Mouse (Mus musculus): ENCODE measurements around the gene Olfr615. TPM values are rescaled to one million over a fixed set of nuclear protein-coding genes. Genes with fewer than 3 reads are reported as not detected.

Olfr615 gene
- polyA plus RNA-seq (2014; fragmentation: Illumina TruSeq; extraction: RNeasy Lipid Tissue Mini Kit (QIAGEN cat#74804); ENCODE audit: low read depth, low replicate concordance): not detected

GRCm38 (mm10) chr7:103555779-103556178 is at the start of gene Olfr615:
Olfr615 (plus strand) TSS chr7:103556079.

GRCm38 (mm10) chr7:103512022-103512421 is 43.9 kb upstream of the Olfr615 start, which contains the start of gene Olfr610:
Olfr610 (minus strand) TSS chr7:103512122.

GRCm38 (mm10) chr7:103520746-103521145 is 35.1 kb upstream of the Olfr615 start, which contains the start of gene Olfr611:
Olfr611 (minus strand) TSS chr7:103520846.

GRCm38 (mm10) chr7:103542617-103543016 is 13.3 kb upstream of the Olfr615 start, which contains the start of gene Olfr612:
Olfr612 (minus strand) TSS chr7:103542717.

GRCm38 (mm10) chr7:103547774-103548173 is 8.1 kb upstream of the Olfr615 start, which contains the start of gene Olfr613:
Olfr613 (plus strand) TSS chr7:103548074.

GRCm38 (mm10) chr7:103569043-103569442 is 13.2 kb downstream of the Olfr615 start, which contains the start of gene Olfr616:
Olfr616 (minus strand) TSS chr7:103569143.

GRCm38 (mm10) chr7:103572761-103573160 is 16.9 kb downstream of the Olfr615 start, which contains the start of gene Olfr617:
Olfr617 (plus strand) TSS chr7:103573061.

GRCm38 (mm10) chr7:103589803-103590202 is 33.9 kb downstream of the Olfr615 start, which contains the start of gene Olfr618:
Olfr618 (plus strand) TSS chr7:103590103.

GRCm38 (mm10) chr7:103600275-103600674 is 44.4 kb downstream of the Olfr615 start, which contains the start of gene Olfr619:
Olfr619 (plus strand) TSS chr7:103600575.

GRCm38 (mm10) chr7:103612434-103612833 is 56.6 kb downstream of the Olfr615 start, which contains the start of gene Olfr620:
Olfr620 (minus strand) TSS chr7:103612534.

Other genes starting within 250 kb of the Olfr615 start
- gene Olfr597, start 239.8 kb upstream of the Olfr615 start, polyA plus RNA-seq (2014; fragmentation: Illumina TruSeq; extraction: RNeasy Lipid Tissue Mini Kit (QIAGEN cat#74804); ENCODE audit: low read depth, low replicate concordance): not detected
- gene Olfr598, start 232.5 kb upstream of the Olfr615 start, polyA plus RNA-seq (2014; fragmentation: Illumina TruSeq; extraction: RNeasy Lipid Tissue Mini Kit (QIAGEN cat#74804); ENCODE audit: low read depth, low replicate concordance): not detected
- not detected for gene Olfr599, start 220.2 kb upstream of the Olfr615 start, polyA plus RNA-seq (2014; fragmentation: Illumina TruSeq; extraction: RNeasy Lipid Tissue Mini Kit (QIAGEN cat#74804); ENCODE audit: low read depth, low replicate concordance)
- not detected for gene Olfr600, start 206.4 kb upstream of the Olfr615 start, polyA plus RNA-seq (2014; fragmentation: Illumina TruSeq; extraction: RNeasy Lipid Tissue Mini Kit (QIAGEN cat#74804); ENCODE audit: low read depth, low replicate concordance)
- gene Olfr601, start 193.4 kb upstream of the Olfr615 start, polyA plus RNA-seq (2014; fragmentation: Illumina TruSeq; extraction: RNeasy Lipid Tissue Mini Kit (QIAGEN cat#74804); ENCODE audit: low read depth, low replicate concordance): not detected
- not detected for gene Olfr603, start 169.9 kb upstream of the Olfr615 start, polyA plus RNA-seq (2014; fragmentation: Illumina TruSeq; extraction: RNeasy Lipid Tissue Mini Kit (QIAGEN cat#74804); ENCODE audit: low read depth, low replicate concordance)
- not detected for gene Usp17lc, start 141.0 kb upstream of the Olfr615 start, polyA plus RNA-seq (2014; fragmentation: Illumina TruSeq; extraction: RNeasy Lipid Tissue Mini Kit (QIAGEN cat#74804); ENCODE audit: low read depth, low replicate concordance)
- not detected for gene Olfr605, start 110.6 kb upstream of the Olfr615 start, polyA plus RNA-seq (2014; fragmentation: Illumina TruSeq; extraction: RNeasy Lipid Tissue Mini Kit (QIAGEN cat#74804); ENCODE audit: low read depth, low replicate concordance)
- gene Olfr606, start 107.0 kb upstream of the Olfr615 start, polyA plus RNA-seq (2014; fragmentation: Illumina TruSeq; extraction: RNeasy Lipid Tissue Mini Kit (QIAGEN cat#74804); ENCODE audit: low read depth, low replicate concordance): not detected
- gene Olfr607, start 91.9 kb upstream of the Olfr615 start, polyA plus RNA-seq (2014; fragmentation: Illumina TruSeq; extraction: RNeasy Lipid Tissue Mini Kit (QIAGEN cat#74804); ENCODE audit: low read depth, low replicate concordance): not detected
- not detected for gene Olfr608, start 86.2 kb upstream of the Olfr615 start, polyA plus RNA-seq (2014; fragmentation: Illumina TruSeq; extraction: RNeasy Lipid Tissue Mini Kit (QIAGEN cat#74804); ENCODE audit: low read depth, low replicate concordance)
- gene Olfr609, start 58.0 kb upstream of the Olfr615 start, polyA plus RNA-seq (2014; fragmentation: Illumina TruSeq; extraction: RNeasy Lipid Tissue Mini Kit (QIAGEN cat#74804); ENCODE audit: low read depth, low replicate concordance): not detected
- gene Olfr610, start 44.0 kb upstream of the Olfr615 start, polyA plus RNA-seq (2014; fragmentation: Illumina TruSeq; extraction: RNeasy Lipid Tissue Mini Kit (QIAGEN cat#74804); ENCODE audit: low read depth, low replicate concordance): not detected
- not detected for gene Olfr611, start 35.2 kb upstream of the Olfr615 start, polyA plus RNA-seq (2014; fragmentation: Illumina TruSeq; extraction: RNeasy Lipid Tissue Mini Kit (QIAGEN cat#74804); ENCODE audit: low read depth, low replicate concordance)
- not detected for gene Olfr612, start 13.4 kb upstream of the Olfr615 start, polyA plus RNA-seq (2014; fragmentation: Illumina TruSeq; extraction: RNeasy Lipid Tissue Mini Kit (QIAGEN cat#74804); ENCODE audit: low read depth, low replicate concordance)
- gene Olfr613, start 8.0 kb upstream of the Olfr615 start, polyA plus RNA-seq (2014; fragmentation: Illumina TruSeq; extraction: RNeasy Lipid Tissue Mini Kit (QIAGEN cat#74804); ENCODE audit: low read depth, low replicate concordance): not detected
- not detected for gene Olfr616, start 13.1 kb downstream of the Olfr615 start, polyA plus RNA-seq (2014; fragmentation: Illumina TruSeq; extraction: RNeasy Lipid Tissue Mini Kit (QIAGEN cat#74804); ENCODE audit: low read depth, low replicate concordance)
- gene Olfr617, start 17.0 kb downstream of the Olfr615 start, polyA plus RNA-seq (2014; fragmentation: Illumina TruSeq; extraction: RNeasy Lipid Tissue Mini Kit (QIAGEN cat#74804); ENCODE audit: low read depth, low replicate concordance): not detected
- gene Olfr618, start 34.0 kb downstream of the Olfr615 start, polyA plus RNA-seq (2014; fragmentation: Illumina TruSeq; extraction: RNeasy Lipid Tissue Mini Kit (QIAGEN cat#74804); ENCODE audit: low read depth, low replicate concordance): not detected
- not detected for gene Olfr619, start 44.5 kb downstream of the Olfr615 start, polyA plus RNA-seq (2014; fragmentation: Illumina TruSeq; extraction: RNeasy Lipid Tissue Mini Kit (QIAGEN cat#74804); ENCODE audit: low read depth, low replicate concordance)
- not detected for gene Olfr620, start 56.5 kb downstream of the Olfr615 start, polyA plus RNA-seq (2014; fragmentation: Illumina TruSeq; extraction: RNeasy Lipid Tissue Mini Kit (QIAGEN cat#74804); ENCODE audit: low read depth, low replicate concordance)
- not detected for gene Olfr622, start 86.6 kb downstream of the Olfr615 start, polyA plus RNA-seq (2014; fragmentation: Illumina TruSeq; extraction: RNeasy Lipid Tissue Mini Kit (QIAGEN cat#74804); ENCODE audit: low read depth, low replicate concordance)
- gene Olfr623, start 107.6 kb downstream of the Olfr615 start, polyA plus RNA-seq (2014; fragmentation: Illumina TruSeq; extraction: RNeasy Lipid Tissue Mini Kit (QIAGEN cat#74804); ENCODE audit: low read depth, low replicate concordance): not detected
- gene Olfr624, start 115.1 kb downstream of the Olfr615 start, polyA plus RNA-seq (2014; fragmentation: Illumina TruSeq; extraction: RNeasy Lipid Tissue Mini Kit (QIAGEN cat#74804); ENCODE audit: low read depth, low replicate concordance): 0.38 TPM
- not detected for gene Olfr625-ps1, start 126.6 kb downstream of the Olfr615 start, polyA plus RNA-seq (2014; fragmentation: Illumina TruSeq; extraction: RNeasy Lipid Tissue Mini Kit (QIAGEN cat#74804); ENCODE audit: low read depth, low replicate concordance)
- gene Olfr243, start 158.6 kb downstream of the Olfr615 start, polyA plus RNA-seq (2014; fragmentation: Illumina TruSeq; extraction: RNeasy Lipid Tissue Mini Kit (QIAGEN cat#74804); ENCODE audit: low read depth, low replicate concordance): not detected
- gene Olfr628, start 174.3 kb downstream of the Olfr615 start, polyA plus RNA-seq (2014; fragmentation: Illumina TruSeq; extraction: RNeasy Lipid Tissue Mini Kit (QIAGEN cat#74804); ENCODE audit: low read depth, low replicate concordance): not detected
- gene Olfr629, start 188.9 kb downstream of the Olfr615 start, polyA plus RNA-seq (2014; fragmentation: Illumina TruSeq; extraction: RNeasy Lipid Tissue Mini Kit (QIAGEN cat#74804); ENCODE audit: low read depth, low replicate concordance): not detected
- not detected for gene Olfr630, start 201.3 kb downstream of the Olfr615 start, polyA plus RNA-seq (2014; fragmentation: Illumina TruSeq; extraction: RNeasy Lipid Tissue Mini Kit (QIAGEN cat#74804); ENCODE audit: low read depth, low replicate concordance)
- gene Olfr69, start 215.5 kb downstream of the Olfr615 start, polyA plus RNA-seq (2014; fragmentation: Illumina TruSeq; extraction: RNeasy Lipid Tissue Mini Kit (QIAGEN cat#74804); ENCODE audit: low read depth, low replicate concordance): not detected
- gene Olfr68, start 223.6 kb downstream of the Olfr615 start, polyA plus RNA-seq (2014; fragmentation: Illumina TruSeq; extraction: RNeasy Lipid Tissue Mini Kit (QIAGEN cat#74804); ENCODE audit: low read depth, low replicate concordance): not detected
- not detected for gene Olfr67, start 235.7 kb downstream of the Olfr615 start, polyA plus RNA-seq (2014; fragmentation: Illumina TruSeq; extraction: RNeasy Lipid Tissue Mini Kit (QIAGEN cat#74804); ENCODE audit: low read depth, low replicate concordance)

Measured in sigmoid colon, adult 10 weeks (tissue).